Mouse (Mus musculus): Measurements from ENCODE around the gene Ms4a6c.
"Not testable (repeated sequence)": the region's sequence is repeated elsewhere in the genome, so short reads cannot be mapped to it uniquely, and the experiment has no call there.

DNA sequence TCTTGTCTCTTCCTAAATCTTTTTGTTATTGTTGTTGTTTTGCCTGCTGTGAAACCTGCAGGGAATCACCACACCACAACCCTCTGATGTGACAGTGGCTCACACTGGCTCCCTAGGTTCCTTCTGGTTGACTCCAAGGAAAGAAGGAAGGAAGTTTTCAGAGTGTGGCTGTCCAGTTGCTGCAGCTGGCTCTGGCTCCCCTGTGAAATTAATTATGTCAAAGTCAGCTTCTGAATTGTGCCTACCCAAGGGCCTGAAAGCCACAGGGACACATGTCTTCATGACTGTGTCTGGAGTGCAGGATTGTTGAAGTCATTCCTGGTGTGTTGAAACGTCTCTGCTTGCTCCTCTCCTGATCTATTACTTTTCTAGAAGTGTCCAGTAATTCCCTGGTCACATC, 805 bp upstream of the Ms4a6c start:
- not testable (repeated sequence) for TF ChIP-seq CTCF, POLR2A (IDR thresholded peaks at IDR 0.05; ENCODE audit: insufficient read depth, low read depth, low read length)

Measured in olfactory bulb, adult 2 months (tissue).